Mouse (Mus musculus) heart, adult 8-10 months (tissue): Measurements from ENCODE around the gene Rnaset2a. TPM values are rescaled to one million over a fixed set of nuclear protein-coding genes. Genes with fewer than 3 reads are reported as not detected.
"Not testable (repeated sequence)": the region's sequence is repeated elsewhere in the genome, so short reads cannot be mapped to it uniquely, and the experiment has no call there.

Experiments
- DNase-seq: peaks from one replicate; pipeline ENCODE4 v3.0.0; 2022; ENCODE audit warnings: low spot score
- total RNA-seq, 4 experiments: library from RNA; stranded (reverse); gene quantifications; 2 replicates each; pipeline ENCODE4 v1.2.4; 2022

Gene Rnaset2a
- total RNA-seq, 4 experiments from 2014 or later, result 18.4 to 22.5 (median 22.1) TPM

GRCm38 (mm10) chr17:8138116-8138515 is 9.8 kb downstream of the Rnaset2a start:
- not testable (repeated sequence) for DNase-seq

GRCm38 (mm10) chr17:8130849-8131248 is 17.0 kb downstream of the Rnaset2a start:
- not testable (repeated sequence) for DNase-seq

GRCm38 (mm10) chr17:8129578-8129977 is 18.3 kb downstream of the Rnaset2a start:
- not testable (repeated sequence) for DNase-seq

- not testable (repeated sequence) for DNase-seq
These were observed 19.4 kb downstream of the Rnaset2a start for GRCm38 (mm10) chr17:8128326-8128993.

GRCm38 (mm10) chr17:8124586-8124985 is 23.3 kb downstream of the Rnaset2a start:
- not testable (repeated sequence) for DNase-seq

GRCm38 (mm10) chr17:8122974-8123373 is 24.9 kb downstream of the Rnaset2a start:
- not testable (repeated sequence) for DNase-seq

GRCm38 (mm10) chr17:8116928-8117327 is 31.0 kb downstream of the Rnaset2a start:
- not testable (repeated sequence) for DNase-seq

GRCm38 (mm10) chr17:8116378-8116777 is 31.5 kb downstream of the Rnaset2a start:
- DNase-seq, result not testable (repeated sequence)

GRCm38 (mm10) chr17:8112199-8112598 is 35.7 kb downstream of the Rnaset2a start:
- not testable (repeated sequence) for DNase-seq

- not testable (repeated sequence) for DNase-seq
These were observed 46.6 kb downstream of the Rnaset2a start for GRCm38 (mm10) chr17:8101297-8101609.

GRCm38 (mm10) chr17:8100405-8101296 is 47.2 kb downstream of the Rnaset2a start:
- DNase-seq, result not testable (repeated sequence)

- DNase-seq, result not testable (repeated sequence)
These were observed 51.7 kb downstream of the Rnaset2a start for GRCm38 (mm10) chr17:8096199-8096598.

- DNase-seq, result not testable (repeated sequence)
These were observed 52.2 kb downstream of the Rnaset2a start for GRCm38 (mm10) chr17:8095653-8096052.

GRCm38 (mm10) chr17:8092537-8093526 is 55.1 kb downstream of the Rnaset2a start:
- DNase-seq, result not testable (repeated sequence)

GRCm38 (mm10) chr17:8091320-8091719 is 56.6 kb downstream of the Rnaset2a start:
- DNase-seq, result not testable (repeated sequence)

- DNase-seq, result not testable (repeated sequence)
These were observed 78.0 kb downstream of the Rnaset2a start for GRCm38 (mm10) chr17:8069847-8070246.

Other genes with a start within 250 kb of the Rnaset2a start
- 1 to 10 TPM; 2.1 to 3.2 (median 2.5) TPM for gene Tagap, start 222.1 kb downstream of the Rnaset2a start, total RNA-seq
- gene Rsph3a, start 202.5 kb downstream of the Rnaset2a start, total RNA-seq, result 10 to 100 TPM; 26.7 to 39.6 (median 33.8) TPM
- not detected for gene Gm49673, start 309 bp downstream of the Rnaset2a start, total RNA-seq
- 10 to 100 TPM; 16.3 to 20.0 (median 17.5) TPM for gene Fgfr1op, start 17.4 kb upstream of the Rnaset2a start, total RNA-seq
- under 1 TPM in 1 of 4 experiments, not detected in 3; 0.22 TPM for gene Ccr6, start 87.9 kb upstream of the Rnaset2a start, total RNA-seq
- gene Mpc1, start 134.8 kb upstream of the Rnaset2a start, total RNA-seq, result 100 to 1,000 TPM; 872 to 928 (median 908) TPM
- 10 to 100 TPM; 14.4 to 18.8 (median 16.2) TPM for gene Sft2d1, start 163.0 kb upstream of the Rnaset2a start, total RNA-seq
- under 1 TPM in 2 of 4 experiments, not detected in 2; 0.06 to 0.17 TPM for gene Prr18, start 189.4 kb upstream of the Rnaset2a start, total RNA-seq
- under 1 TPM; 0.14 to 0.60 (median 0.41) TPM for gene T2, start 207.9 kb upstream of the Rnaset2a start, total RNA-seq